Mouse (Mus musculus): Measurements from ENCODE around the gene Gm20509.

- TF ChIP-seq POLR2A (IDR thresholded peaks at IDR 0.05; ENCODE audit: low read depth, low read length), result no peak
- no peak for TF ChIP-seq CTCF (conservative IDR thresholded peaks at IDR 0.05; ENCODE audit: insufficient read depth, insufficient read length, low read depth, low read length)
Observed at GRCm38 (mm10) chr9:73068230-73068679, 34.0 kb upstream of the Gm20509 start.

Measured in kidney, adult 2 months (tissue).